Mouse (Mus musculus) megakaryocyte, embryonic 14.5 days (primary cell): ENCODE data around the gene Cit.

Experiments
- FLI1 ChIP-seq: IDR thresholded peaks from 2 replicates; pipeline ENCODE4 v1.6.1; 2012; ENCODE audit warnings: low read length, inconsistent platforms, mixed read lengths
- GATA1 ChIP-seq: IDR thresholded peaks from 3 replicates; pipeline ENCODE4 v1.6.1; 2012; ENCODE audit warnings: mixed read lengths, low read length, inconsistent platforms, borderline replicate concordance

- no peak for TF ChIP-seq GATA1
- TF ChIP-seq FLI1, result no peak; the same call in 1 of the 2 replicates
Observed at GRCm38 (mm10) chr5:115799016-115799894, 45.8 kb upstream of the Cit start.
